Mouse (Mus musculus) kidney, adult 11 months (tissue): ENCODE data around the gene Nxn.
A peak's percentile ranks its signal among the peaks of the same experiment; 100 is the strongest.
"Not testable (repeated sequence)": the region's sequence is repeated elsewhere in the genome, so short reads cannot be mapped to it uniquely, and the experiment has no call there.

ENCODE experiments used
- DNase-seq: peaks from one replicate; pipeline ENCODE4 v3.0.0; 2022

The Nxn gene

DNA sequence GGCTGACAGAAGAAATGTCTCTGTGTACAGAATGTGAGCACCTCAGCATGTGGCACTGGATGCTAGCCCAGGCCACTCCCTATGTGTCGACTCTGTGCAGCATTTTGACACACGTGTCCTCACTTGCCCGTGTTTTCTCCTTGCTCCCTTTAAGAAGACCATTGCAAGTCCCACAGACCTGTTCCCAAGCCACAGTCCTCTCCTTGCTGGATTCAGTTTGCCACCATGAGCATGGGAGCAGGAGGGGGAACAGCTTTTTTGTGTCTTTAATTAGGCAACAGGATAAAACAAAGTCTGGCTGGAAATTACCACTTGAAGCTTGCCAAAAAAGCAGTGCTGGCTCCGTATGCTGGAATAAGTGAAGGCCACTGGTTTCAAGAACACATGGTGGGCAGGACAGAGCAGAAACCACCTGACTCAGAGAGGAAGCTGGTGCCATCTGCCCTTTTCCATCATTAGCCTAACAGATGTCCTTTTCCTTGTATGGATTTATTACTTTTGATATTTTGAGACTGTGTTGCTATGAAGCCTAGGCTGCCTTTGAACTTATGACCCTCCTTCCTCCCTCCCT, 143.4 kb downstream of the Nxn start:
- DNase-seq: no peak

DNA sequence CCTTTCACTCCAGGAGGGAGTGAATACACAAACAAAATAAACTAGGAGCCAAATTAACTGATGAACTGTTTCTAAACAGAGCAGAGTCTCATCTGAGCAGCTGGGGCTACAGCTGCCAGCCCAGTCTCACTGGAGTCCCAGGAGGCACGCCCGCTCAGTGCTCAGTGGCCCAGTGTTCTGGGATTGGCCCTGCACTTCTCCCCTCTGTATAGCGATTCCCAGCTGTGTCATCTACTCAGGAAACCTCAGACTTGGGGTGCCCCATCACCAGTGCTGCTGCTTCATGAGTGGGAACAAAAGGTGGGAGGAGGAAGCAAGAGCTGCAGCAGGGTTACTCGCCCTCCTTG, 145.0 kb downstream of the Nxn start:
- no peak for DNase-seq

DNA sequence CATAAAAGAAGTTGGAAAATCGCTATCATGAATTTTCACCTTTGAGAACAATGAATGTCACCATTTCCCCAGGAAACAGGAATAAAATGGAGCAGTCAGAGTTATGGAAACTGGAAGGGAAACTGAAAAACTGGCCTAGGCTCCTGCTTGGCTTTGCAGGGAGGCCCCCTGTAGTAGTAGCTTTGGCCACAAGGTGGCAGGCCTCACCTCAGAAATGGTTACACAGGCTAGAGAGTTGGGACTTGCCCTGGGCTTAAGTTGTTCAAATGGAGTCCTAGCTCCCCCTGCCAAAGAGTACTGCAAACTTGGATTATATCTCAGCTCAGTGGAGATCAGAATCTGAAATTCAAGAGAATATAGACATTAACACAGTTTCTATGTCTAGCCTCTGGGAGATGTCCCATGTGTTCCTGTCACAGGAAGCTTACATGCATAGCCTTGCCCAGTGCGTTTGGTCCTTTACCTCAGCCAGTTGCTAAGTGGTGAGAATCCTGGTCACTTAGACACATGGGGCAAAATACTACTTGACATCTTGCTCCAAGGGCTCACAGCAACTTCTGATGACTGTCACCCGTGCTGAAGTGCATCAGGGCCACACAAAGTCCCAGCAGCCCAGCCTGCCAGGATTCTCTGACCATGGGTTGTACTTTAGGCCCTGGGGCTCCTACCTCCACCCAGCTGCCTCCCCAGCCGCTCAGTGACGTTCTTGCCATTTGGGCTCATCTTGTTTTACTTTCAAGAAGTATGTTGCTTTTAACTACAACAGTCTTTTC, 145.6 kb downstream of the Nxn start:
- DNase-seq: peak; percentile 72

DNA sequence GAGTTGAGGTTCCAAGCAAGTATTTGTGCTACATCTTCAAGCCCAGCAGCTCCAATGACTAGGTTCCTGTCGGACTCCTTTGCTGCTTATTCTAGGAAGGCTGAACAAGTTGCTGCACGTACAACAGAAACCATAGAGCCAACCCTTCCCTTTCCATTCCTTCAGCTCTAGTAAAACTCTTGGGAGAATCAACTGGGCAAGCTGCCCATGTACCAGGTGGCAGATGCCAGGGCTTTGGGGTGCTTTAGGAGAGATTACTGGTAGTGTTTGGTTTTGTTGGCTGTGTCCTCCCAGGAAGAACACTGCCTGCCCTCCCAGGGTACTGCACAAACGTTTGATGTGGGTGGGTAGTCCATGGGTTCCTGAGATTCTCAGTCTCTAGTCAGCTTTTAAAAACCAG, 146.9 kb downstream of the Nxn start:
- DNase-seq: no peak

DNA sequence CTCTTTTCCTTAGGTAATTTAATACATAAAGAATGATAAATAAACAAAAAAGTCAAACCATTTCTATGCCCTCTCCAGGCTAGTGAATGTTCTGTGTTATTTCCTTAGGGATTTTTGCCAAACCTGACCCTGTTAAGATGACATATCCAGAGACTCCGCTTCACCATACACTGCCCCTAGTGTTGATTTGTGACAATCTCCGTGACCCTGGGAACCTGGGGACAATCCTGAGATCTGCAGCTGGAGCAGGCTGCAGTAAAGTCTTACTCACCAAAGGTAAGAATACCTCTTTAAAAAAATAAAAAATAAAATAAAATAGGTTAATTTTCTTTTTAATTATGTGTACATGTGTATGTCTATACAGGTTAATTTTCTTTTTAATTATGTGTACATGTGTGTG, 151.7 kb downstream of the Nxn start:
- DNase-seq: no peak

DNA sequence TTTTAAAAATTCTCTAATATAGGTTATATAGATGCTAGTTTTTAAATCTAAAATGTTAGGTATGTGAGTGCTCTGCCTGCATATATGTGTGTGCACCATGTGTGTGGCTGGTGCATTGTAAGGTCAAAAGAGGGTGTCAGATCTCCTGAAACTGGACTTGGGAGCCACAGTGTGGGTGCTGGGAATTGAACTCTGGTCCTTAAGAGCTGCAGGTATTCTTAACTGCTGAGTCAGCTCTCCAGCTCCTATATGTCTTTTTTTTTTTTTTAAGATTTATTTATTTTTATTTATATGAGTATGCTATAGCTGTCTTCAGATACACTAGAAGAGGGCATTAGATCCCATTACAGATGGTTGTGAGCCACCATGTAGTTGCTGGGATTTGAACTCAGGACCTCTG, 152.5 kb downstream of the Nxn start:
- no peak for DNase-seq

DNA sequence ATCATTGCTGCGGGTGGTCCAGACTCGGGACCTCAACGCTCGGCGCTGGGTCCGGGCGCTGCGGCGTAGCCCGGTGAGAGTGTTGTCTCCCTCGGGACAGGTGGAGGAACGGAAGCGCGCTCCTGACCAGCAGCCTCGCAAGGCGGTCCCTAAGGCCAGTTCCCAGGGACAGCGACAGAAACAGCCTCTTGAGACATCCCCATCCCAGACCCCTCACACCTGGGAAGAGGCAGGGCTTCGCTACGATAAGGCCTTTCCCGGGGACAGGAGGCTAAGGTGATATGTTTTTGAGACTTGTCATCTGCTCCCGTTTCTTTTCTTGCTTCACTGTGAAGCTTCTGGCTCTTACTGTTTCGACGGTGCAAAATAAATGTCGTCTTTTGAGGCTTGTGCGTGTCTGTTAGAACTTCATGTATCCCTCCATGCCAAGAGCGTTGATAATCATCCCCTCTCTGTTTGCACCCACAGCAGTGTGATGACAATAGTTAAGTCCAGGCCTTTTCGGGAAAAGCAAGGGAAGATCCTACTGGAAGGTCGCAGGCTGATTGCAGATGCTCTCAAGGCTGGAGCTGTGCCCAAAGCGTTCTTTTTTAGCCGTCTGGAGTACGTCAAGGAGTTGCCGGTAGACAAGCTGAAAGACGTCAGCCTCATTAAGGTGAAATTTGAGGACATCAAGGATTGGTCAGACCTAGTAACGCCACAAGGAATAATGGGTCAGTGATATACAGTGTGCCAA, 155.0 kb downstream of the Nxn start:
- no peak for DNase-seq

DNA sequence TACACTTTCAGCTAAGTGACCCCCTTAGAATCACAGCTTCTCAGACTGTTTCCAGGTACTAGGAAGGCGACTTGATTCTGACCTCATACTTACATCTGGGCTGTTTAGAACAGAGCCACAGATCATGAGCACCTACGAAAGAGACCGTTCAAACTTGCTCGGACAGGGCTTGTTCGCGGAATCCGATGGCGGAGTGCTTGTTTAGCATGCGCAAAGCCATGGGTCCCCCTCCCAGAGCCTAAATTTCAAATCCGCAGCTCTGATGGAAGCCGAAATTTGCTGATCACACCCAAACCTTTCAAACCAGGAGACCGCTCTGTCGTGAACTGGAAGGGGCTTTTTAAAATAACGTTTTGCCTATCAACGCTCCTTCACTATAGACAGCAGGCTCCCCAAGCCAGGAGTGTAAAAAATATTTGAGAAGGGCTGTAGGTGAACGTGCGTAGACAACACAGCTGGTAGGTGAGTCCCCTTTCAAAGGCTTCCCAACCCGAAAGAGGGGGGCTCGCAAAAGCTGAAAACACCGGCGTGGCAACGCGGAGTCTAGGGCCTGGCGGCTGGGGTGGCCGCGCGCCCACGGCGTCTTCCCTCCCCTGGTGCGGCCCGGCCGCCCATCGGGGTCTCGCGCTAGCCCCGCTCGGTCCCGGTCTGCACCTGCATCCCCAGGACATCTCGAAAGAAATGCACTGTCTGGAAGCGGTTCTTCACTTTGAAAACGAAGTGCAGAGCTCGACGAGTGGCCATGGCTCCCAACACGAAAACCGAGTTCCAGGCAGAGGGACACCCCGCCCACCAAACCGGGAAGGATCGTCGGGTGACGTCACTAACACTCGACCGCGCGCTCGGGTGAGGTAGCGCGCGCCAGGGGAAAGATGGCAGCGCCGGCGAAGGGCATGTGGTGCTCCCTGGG, 155.8 kb downstream of the Nxn start, which contains the start of the genes Mrm3 and Glod4:
TSS of gene Mrm3 (plus strand) at position 815 of the 910 bp plus-strand sequence.
TSS of gene Glod4 (minus strand) at position 825 of the 910 bp plus-strand sequence.
- peak; percentile 83 for DNase-seq

DNA sequence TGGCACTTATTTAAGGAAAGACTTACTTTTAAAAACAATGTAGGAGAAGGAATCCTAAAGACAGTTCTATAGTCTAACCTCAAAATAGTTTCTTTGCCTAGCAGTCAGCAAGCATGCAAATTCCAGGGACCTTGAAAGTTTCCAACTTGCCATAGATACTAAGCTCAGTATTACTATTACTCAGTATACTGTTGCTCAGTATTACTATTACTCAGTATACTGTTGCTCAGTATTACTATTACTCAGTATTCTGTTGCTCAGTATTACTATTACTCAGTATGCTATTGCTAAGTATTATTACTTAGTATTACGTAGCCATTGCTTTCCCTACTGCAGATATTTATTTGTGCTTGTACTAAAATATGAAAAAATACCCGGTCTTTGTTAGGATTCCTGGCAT, 159.2 kb downstream of the Nxn start:
- no peak for DNase-seq

DNA sequence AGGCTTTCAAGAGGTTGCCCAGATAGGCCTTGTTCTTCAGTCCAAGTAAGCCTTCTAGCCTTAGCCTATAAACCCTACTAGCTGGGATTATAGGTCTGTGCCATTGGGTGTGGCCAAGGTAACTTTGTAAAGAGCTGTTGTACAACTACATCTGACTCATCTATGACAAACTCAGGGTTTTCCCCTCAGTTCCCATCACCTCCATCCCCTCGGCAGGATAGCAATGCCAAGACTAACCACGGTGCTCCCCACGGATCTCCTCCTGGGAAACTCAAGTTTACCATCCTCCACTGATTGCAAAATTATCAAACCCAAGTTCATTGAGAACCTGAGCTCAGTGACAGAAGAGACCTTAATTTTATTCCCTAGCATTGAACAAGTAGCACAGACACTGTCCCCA, 162.8 kb downstream of the Nxn start:
- DNase-seq: no peak

DNA sequence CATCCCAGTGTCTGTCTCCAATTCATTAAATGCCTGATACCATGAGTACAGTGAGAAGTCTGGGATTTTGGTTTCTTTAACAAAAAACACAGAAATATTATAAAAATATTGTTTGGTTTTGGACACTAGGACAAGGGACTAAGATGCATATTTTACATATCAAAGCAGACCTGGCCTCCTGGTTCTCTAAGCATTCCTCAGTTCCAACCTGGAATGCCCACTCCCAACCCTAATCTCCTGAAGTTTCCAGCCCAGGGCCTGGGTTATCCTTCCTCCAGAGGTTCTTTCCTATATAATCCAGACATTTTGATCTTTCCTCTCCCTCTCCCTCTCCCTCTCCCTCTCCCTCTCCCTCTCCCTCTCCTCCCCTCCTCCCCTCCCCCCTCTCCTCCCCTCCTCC, 173.9 kb downstream of the Nxn start:
- DNase-seq: no peak

DNA sequence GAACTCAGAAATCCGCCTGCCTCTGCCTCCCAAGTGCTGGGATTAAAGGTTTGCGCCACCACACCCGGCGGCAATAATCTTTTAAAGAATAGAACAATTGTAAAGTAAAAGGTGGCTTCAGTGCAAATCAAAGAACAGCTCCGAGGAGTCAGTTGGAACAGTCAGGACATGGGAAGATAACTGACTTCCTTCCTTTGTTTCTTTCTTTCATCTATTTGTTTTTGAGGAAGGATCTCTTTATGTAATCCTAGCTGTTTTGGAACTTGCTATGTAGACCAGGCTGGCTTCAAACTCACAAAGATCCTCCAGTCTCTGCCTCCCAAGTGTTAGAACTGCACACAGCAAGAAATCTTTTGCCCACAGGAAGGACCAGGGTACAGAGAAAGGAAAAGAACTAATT, 174.3 kb downstream of the Nxn start:
- no peak for DNase-seq

DNA sequence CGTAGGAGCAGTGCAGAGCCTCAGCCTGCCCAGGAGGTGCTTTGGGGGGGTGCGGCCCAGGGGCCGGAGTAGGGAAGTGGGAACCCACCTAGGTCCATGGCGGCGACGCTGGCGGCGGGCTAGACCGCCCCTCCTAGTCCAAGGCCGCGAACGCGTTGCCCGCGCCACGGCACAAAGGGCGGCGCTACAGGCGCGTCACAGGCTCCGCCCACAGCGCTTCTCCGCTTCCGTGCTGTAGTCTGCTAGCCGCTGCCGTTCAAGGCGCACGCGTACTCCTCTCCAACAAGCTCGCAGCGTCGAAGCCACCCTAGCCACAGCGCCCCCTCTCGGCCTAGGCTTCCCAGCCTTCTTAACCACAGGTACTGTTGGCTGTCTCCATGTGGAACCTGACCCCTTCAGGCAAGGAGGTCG, 181.5 kb downstream of the Nxn start, which contains the start of the genes Dbil5 and Gemin4:
TSS of gene Dbil5 (plus strand) at position 219 of the 411 bp plus-strand sequence.
TSS of gene Gemin4 (minus strand) at position 275 of the 411 bp plus-strand sequence.
- DNase-seq: peak; percentile 96

DNA sequence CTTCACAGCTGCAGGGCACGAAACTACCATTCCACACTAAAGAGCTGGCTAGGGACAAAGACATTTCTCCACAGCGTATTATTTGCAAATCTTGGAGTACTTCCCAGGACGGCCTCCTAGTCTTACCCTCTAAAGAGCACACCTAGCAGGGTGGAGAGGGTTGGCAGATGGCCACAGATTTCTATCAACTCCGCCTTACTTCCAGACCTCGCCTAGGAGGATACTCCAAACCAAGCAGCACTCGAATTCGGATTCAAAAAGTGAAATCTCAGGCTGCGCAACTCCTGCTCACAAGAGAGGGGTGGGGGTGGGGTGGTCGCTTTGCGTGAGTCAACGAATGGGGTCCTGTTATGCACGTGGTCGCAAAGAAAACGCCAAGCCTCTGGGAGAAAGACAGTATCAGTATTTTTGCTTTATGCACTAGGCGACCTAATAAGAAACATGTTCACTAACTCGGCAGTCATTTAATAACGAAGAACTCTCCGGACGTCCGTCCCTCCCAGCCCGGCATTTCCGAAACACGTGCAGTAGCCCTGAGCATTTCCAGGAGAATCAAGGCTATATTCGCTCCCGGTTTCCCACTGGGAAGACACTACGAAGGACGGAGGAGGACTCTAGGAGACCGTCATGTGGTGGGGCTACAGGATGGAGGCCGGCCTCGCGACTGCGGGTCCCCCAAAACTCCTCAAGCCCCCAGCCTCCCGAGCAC, 182.1 kb downstream of the Nxn start:
- DNase-seq: peak; percentile 43

DNA sequence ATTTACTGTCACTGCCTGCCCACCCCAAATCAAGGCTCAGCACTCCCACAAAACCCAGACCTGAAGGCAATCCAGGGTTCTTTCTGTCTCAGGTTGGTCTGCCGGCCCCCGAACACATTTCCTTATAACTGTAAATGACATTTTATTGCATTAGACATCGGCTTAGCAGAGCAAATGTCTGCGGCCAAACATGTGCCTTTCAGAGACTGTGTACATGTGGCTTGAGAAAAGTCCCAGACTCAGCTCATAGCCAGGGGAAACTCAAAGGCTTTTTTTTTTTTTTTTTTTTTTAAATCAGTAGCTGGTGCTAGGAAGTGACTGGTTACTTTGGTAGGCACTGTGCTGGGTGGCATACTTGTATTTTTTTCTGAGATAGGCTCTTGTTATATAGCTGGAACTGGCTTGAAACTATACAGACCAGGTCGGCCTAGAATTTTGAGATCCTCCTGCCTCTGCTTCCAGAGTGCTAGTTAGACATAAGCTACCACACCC, 182.8 kb downstream of the Nxn start:
- no peak for DNase-seq

DNA sequence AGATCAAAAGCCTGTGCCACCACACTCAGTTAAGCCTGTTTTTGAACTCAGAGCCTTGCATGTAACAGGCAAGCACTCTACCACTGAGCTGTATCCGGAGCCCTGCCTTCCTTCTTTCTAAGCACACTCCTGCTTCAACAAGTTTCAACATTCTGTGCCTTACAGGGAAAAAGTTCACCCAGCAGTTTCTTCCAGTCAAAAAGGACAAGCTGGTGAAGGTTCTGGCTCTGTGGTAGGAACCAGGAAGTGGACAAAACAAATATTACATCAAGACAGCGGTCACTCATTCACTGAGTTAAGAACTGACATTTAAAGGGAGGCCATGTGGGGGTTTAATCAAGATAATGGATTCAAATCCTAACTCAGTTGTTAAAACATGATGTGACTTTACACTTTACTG, 183.9 kb downstream of the Nxn start:
- DNase-seq: no peak

DNA sequence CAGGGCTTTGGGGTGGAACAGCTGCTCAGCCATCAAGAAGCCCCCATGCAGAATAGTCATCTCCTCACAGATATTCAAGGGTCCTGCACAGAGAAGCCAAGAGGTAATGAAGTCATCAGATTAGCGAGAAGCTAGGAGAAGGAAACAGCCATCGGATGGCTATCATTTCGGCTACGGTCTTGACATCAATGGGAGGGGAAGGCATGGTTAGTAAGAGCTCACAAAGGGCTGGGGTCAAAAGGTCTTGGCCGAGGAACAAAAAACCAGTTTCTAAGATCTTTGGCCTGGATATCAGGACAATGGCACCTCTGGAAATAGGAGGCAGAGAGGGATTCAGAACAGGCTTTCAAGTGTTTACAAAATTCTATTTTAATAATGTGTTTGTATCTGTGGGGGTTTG, 185.1 kb downstream of the Nxn start:
- no peak for DNase-seq

DNA sequence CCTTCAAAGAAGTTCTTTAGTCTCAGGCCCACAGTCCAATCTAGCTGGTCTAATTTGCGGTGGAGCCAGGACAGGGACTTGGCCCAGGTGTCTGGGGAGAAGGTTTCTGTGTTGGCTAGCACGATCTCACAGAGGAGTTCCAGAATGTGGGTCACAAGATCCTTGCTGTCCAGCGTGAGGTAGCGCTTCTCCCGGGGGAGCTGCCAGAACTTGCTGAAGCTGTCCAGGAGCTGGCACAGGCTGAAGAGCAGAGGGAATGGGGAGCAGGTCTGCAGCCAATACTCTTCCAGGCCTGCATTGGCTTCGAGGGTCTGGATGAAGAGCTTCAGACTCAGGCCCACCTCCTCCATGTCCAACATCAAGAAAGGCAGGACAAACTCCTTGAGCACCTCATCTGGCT, 187.3 kb downstream of the Nxn start:
- DNase-seq: not testable (repeated sequence)

DNA sequence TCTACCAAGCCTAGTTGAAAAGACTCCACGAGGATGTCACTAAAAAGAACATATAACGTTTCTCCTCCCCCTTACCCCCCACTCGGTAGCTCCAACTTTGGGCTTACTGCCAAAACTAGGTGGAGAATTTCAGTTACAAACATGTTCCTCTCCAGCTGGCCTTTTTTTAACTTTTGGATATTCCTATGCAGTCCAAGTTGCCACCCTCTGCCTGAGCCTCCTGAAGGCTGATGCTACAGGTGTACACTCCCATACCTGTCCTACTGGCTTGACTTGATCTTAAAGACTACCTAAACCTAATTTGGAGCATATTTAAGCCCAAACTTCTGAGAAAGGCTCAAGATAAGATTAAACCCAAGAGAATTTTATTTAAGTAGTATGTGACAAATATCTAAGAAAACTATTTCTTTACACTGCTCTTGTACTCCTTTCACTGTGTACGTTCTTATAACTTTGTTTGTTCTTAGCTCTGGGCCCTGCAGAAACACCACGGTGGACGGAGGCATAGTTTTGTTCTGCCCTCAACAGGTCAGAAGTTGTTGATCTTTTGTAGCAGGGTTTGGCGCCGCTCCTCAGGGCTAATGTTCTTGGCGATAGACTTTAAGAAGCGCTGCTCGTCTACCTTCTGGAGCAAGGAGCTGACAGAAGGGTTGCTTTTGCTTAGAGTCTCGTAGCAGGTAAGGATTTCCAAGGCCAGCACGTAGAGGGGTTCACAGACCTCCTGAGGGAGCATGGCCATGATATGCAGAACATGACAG, 188.5 kb downstream of the Nxn start:
- no peak for DNase-seq
